ENCODE assay signal across 20 mouse cellular contexts in the genomic region with DNA sequence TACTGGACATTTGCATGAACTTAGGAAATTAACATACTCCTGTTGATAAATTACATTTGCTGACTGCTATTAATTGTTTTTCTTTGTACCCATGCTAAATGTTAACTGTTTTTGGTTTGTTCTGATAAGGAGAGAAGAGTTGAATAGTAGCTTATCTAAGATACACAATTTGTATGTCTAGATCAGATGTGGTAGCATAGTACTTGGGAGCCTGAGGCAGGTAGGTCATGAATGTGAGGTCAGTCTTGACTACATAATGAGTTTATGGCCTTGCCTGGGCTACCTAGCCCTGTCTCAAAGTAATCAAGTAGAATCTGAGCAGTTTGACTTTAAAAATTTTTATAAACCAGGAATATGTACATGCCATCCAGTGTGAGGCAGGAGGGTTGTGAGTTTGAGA.
"Had no signal": no experiment of that assay in that cellular context is flagged by ENCODE, and none has a peak within 500 bp of the region (broad histone marks: within the 10 kb centered on the region; RNA-seq: fewer than 3 reads in every experiment).

No protein-coding gene starts in this region.

- H3K4me2 ChIP-seq: limb, embryonic 12.5 days; limb, embryonic 15.5 days; lung, embryonic 15.5 days; midbrain, embryonic 12.5 days; neural tube, embryonic 13.5 days had no signal

- H3K27me3 ChIP-seq: limb, embryonic 12.5 days; limb, embryonic 15.5 days; lung, embryonic 15.5 days; megakaryocyte, embryonic 14.5 days; midbrain, embryonic 12.5 days; neural tube, embryonic 13.5 days had no signal

- H3K4me3 ChIP-seq: limb, embryonic 12.5 days; limb, embryonic 15.5 days; lung, embryonic 15.5 days; megakaryocyte, embryonic 14.5 days; midbrain, embryonic 12.5 days; myocyte; neural tube, embryonic 13.5 days had no signal

- ATAC-seq: intestine, embryonic 16.5 days; midbrain, embryonic 16.5 days had no signal

- DNase-seq: kidney, adult 18-20 months; kidney, adult 9 months; kidney, postnatal 14 days; kidney, postnatal 4 days; left cerebral cortex, postnatal 4 days; lung, adult 18-20 months; lung, postnatal 10 days; lung, postnatal 36 days; retina, postnatal 1 day; thymus, adult 18-20 months; thymus, postnatal 36 days had no signal

- H3K9ac ChIP-seq: limb, embryonic 12.5 days; limb, embryonic 15.5 days; lung, embryonic 15.5 days; midbrain, embryonic 12.5 days; neural tube, embryonic 13.5 days had no signal

- H3K27ac ChIP-seq: limb, embryonic 12.5 days; limb, embryonic 15.5 days; lung, embryonic 15.5 days; midbrain, embryonic 12.5 days; neural tube, embryonic 13.5 days had no signal

- H3K4me1 ChIP-seq: limb, embryonic 12.5 days; limb, embryonic 15.5 days; lung, embryonic 15.5 days; megakaryocyte, embryonic 14.5 days; midbrain, embryonic 12.5 days; neural tube, embryonic 13.5 days had no signal

- H3K9me3 ChIP-seq: limb, embryonic 12.5 days; limb, embryonic 15.5 days; lung, embryonic 15.5 days; megakaryocyte, embryonic 14.5 days; midbrain, embryonic 12.5 days; neural tube, embryonic 13.5 days had no signal
